Mouse (Mus musculus): ENCODE measurements around the gene Dhx57. TPM values are rescaled to one million over a fixed set of nuclear protein-coding genes. Genes with fewer than 3 reads are reported as not detected.
"Not testable (repeated sequence)": the region's sequence is repeated elsewhere in the genome, so short reads cannot be mapped to it uniquely, and the experiment has no call there.

Dhx57 gene
- polyA plus RNA-seq, 1 experiment from 2014 or later: 45.7 TPM

DNA sequence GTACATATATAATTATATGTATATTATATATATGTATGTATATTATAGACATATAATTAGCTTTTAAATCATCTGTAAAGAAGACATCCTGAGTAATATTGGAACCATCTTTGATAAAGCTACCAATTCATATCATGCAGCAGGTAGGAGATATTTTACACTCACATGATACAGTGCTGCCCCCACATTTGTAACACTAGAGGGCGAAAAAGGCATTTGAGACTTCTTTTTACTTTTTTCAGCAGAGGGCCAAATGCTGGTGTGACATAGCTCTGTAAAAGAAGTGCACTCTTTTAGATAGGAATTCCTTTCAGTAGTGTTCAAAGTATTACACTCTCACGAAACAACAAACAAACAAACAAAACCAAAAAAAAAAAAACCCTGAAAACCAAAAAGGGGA is 872 bp upstream of the Dhx57 start:
- Histone ChIP-seq H3K9ac (no peak overlapping the region), H3K36me3 (no peaks in the 10 kb centered on the region), H3K4me3 (no peak overlapping the region), H3K4me1 (replicated peaks) (peaks cover 17% of the 10 kb centered on the region), H3K27ac (replicated peaks) (no peak overlapping the region), H3K4me2 (no peak overlapping the region), H3K9me3 (no peaks in the 10 kb centered on the region), H3K27me3 (no peaks in the 10 kb centered on the region)
- WGBS: 33% methylated on average over 2 of the region's 2 CpGs
- ATAC-seq (ENCODE audit: low read depth): no peak

- no peak; the same call in 1 of the 2 replicates for ATAC-seq (ENCODE audit: low read depth)
- Histone ChIP-seq H3K27ac (replicated peaks) (peak overlapping the region; percentile 93), H3K4me2 (peak overlapping the region; percentile 67)
These were observed 799 bp downstream of the Dhx57 start for GRCm38 (mm10) chr17:80289280-80290073.

GRCm38 (mm10) chr17:80288012-80288411 is 2.3 kb downstream of the Dhx57 start:
- Histone ChIP-seq H3K9me3 (no peaks in the 10 kb centered on the region), H3K36me3 (no peaks in the 10 kb centered on the region), H3K4me1 (replicated peaks) (peaks cover 21% of the 10 kb centered on the region), H3K27ac (replicated peaks) (no peak overlapping the region), H3K27me3 (no peaks in the 10 kb centered on the region), H3K4me3 (peak overlapping the region; percentile 99; the same call in 1 of the 2 replicates), H3K9ac (no peak overlapping the region), H3K4me2 (peak overlapping the region; percentile 67)
- ATAC-seq (ENCODE audit: low read depth): no peak
- WGBS: 91% methylated on average over 6 of the region's 6 CpGs

More at GRCm38 (mm10) chr17:80289280-80290073, 799 bp downstream of the Dhx57 start:
- 1% methylated on average over 30 of the region's 30 CpGs for WGBS
- Histone ChIP-seq H3K9ac (peak overlapping the region; percentile 96), H3K27me3 (no peaks in the 10 kb centered on the region), H3K36me3 (no peaks in the 10 kb centered on the region), H3K4me3 (peak overlapping the region; percentile 99), H3K9me3 (no peaks in the 10 kb centered on the region), H3K4me1 (replicated peaks) (peaks cover 17% of the 10 kb centered on the region)

- Histone ChIP-seq H3K9me3 (no peaks in the 10 kb centered on the region), H3K4me1 (replicated peaks) (peaks cover 21% of the 10 kb centered on the region), H3K9ac (no peak overlapping the region), H3K36me3 (peaks cover 17% of the 10 kb centered on the region), H3K27me3 (no peaks in the 10 kb centered on the region), H3K27ac (replicated peaks) (no peak overlapping the region), H3K4me3 (no peak overlapping the region), H3K4me2 (no peak overlapping the region)
- ATAC-seq (ENCODE audit: low read depth): no peak
- 80% methylated on average over 4 of the region's 4 CpGs for WGBS
These were observed 5.8 kb downstream of the Dhx57 start for GRCm38 (mm10) chr17:80284446-80284845.

DNA sequence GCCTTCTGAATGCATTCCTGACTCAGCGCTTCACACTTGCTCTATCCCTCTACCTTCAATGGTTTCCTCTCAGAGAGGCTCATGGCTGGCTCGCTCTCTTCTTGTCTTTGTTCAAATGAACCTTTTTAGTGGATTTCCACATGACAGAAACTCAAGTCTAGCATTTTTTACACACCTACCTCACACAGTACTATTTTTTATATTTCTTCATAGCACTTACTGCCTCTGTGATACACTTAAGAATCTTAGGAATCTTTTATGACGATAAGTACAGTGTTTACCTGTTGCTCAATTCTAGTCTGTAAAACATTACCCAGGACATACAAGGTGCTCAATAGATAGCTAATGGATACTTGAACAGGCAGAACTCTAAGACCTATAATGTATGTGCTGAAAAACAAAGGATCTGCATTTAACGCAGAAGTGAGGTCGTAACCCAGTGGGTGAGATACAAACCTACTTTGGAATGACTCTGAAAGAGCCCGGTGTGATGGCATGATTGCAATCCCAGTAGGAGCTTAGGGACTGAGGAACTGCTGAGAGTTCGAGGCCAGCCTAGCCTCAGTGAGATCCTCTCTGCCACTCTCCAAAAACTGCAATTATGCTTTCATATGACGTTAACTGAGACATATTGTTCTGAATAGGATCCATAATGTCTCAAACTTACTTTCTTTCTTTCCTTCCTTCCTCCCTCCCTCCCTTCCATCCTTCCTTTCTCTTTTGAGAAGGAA is 10.8 kb downstream of the Dhx57 start:
- no peak overlapping the region for H3K27ac ChIP-seq (replicated peaks)
- H3K9me3 ChIP-seq: no peaks in the 10 kb centered on the region
- no peak overlapping the region for H3K4me3 ChIP-seq
- peaks cover 4% of the 10 kb centered on the region; the same call in 1 of the 2 replicates for H3K4me1 ChIP-seq (replicated peaks)
- 84% methylated on average over 8 of the region's 8 CpGs for WGBS
- no peaks in the 10 kb centered on the region for H3K27me3 ChIP-seq
- H3K36me3 ChIP-seq: peaks cover 58% of the 10 kb centered on the region
- H3K9ac ChIP-seq: no peak overlapping the region
- H3K4me2 ChIP-seq: no peak overlapping the region
- ATAC-seq (ENCODE audit: low read depth): no peak

DNA sequence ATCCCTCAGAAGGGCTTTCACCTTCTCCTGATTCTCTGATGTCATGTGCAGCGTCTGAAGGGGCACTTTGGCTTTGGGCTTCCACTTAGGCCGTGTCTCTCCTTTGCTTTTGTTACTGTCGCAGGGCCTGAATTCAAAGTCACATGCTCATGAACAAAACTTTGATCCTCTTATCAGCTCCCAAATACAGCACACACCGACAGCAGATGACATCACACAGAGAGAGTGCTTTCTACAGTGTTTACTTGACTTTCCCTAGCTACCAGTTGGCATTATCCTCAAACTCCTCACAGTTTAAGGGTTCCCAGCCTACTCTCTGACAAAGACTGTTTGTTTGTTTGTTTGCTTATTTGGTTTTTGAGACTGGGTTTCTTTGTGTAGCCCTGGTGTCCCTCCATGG is 12.0 kb downstream of the Dhx57 start:
- Histone ChIP-seq H3K9me3 (no peaks in the 10 kb centered on the region), H3K27me3 (no peaks in the 10 kb centered on the region), H3K4me2 (no peak overlapping the region), H3K9ac (no peak overlapping the region), H3K27ac (replicated peaks) (no peak overlapping the region), H3K36me3 (peaks cover 70% of the 10 kb centered on the region), H3K4me1 (replicated peaks) (no peaks in the 10 kb centered on the region), H3K4me3 (no peak overlapping the region)
- 94% methylated on average over 4 of the region's 4 CpGs for WGBS
- no peak for ATAC-seq (ENCODE audit: low read depth)

DNA sequence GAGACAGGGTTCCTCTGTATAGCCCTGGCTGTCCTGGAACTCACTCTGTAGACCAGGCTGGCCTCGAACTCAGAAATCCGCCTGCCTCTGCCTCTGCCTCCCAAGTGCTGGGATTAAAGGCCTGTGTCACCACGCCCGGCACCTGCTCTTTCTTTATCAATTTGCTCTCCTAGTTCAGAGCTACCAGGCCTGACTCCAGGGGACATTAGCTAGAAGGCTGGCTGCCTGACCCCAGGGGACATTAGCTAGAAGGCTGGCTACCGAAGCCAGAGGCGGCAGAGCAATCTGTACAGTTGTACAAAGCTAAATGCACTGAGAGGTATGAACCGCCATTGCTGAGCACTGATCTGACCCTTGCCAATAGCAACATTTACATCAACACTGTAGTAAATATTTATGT is 19.7 kb downstream of the Dhx57 start:
- not testable (repeated sequence) for H3K27ac ChIP-seq (replicated peaks); ATAC-seq (ENCODE audit: low read depth); H3K9ac ChIP-seq; H3K27me3 ChIP-seq; H3K4me2 ChIP-seq; H3K9me3 ChIP-seq; H3K4me3 ChIP-seq; H3K4me1 ChIP-seq (replicated peaks)
- 93% methylated on average over 7 of the region's 7 CpGs for WGBS
- peaks cover 94% of the 10 kb centered on the region for H3K36me3 ChIP-seq

GRCm38 (mm10) chr17:80268151-80268550 is 22.1 kb downstream of the Dhx57 start:
- H3K9me3 ChIP-seq: no peaks in the 10 kb centered on the region
- H3K4me1 ChIP-seq (replicated peaks): no peaks in the 10 kb centered on the region
- H3K36me3 ChIP-seq: peaks cover 94% of the 10 kb centered on the region
- WGBS: 94% methylated on average over 3 of the region's 3 CpGs
- ATAC-seq (ENCODE audit: low read depth): no peak
- no peak overlapping the region for H3K27ac ChIP-seq (replicated peaks)
- no peak overlapping the region for H3K9ac ChIP-seq
- H3K4me2 ChIP-seq: no peak overlapping the region
- H3K27me3 ChIP-seq: no peaks in the 10 kb centered on the region
- no peak overlapping the region for H3K4me3 ChIP-seq

- H3K4me3 ChIP-seq: no peak overlapping the region
- no peaks in the 10 kb centered on the region for H3K4me1 ChIP-seq (replicated peaks)
- H3K9ac ChIP-seq: no peak overlapping the region
- WGBS: 94% methylated on average over 4 of the region's 4 CpGs
- peaks cover 94% of the 10 kb centered on the region for H3K36me3 ChIP-seq
- H3K4me2 ChIP-seq: no peak overlapping the region
- H3K27me3 ChIP-seq: no peaks in the 10 kb centered on the region
- H3K27ac ChIP-seq (replicated peaks): no peak overlapping the region
- ATAC-seq (ENCODE audit: low read depth): no peak
- H3K9me3 ChIP-seq: no peaks in the 10 kb centered on the region
These were observed 23.2 kb downstream of the Dhx57 start for GRCm38 (mm10) chr17:80267065-80267464.

DNA sequence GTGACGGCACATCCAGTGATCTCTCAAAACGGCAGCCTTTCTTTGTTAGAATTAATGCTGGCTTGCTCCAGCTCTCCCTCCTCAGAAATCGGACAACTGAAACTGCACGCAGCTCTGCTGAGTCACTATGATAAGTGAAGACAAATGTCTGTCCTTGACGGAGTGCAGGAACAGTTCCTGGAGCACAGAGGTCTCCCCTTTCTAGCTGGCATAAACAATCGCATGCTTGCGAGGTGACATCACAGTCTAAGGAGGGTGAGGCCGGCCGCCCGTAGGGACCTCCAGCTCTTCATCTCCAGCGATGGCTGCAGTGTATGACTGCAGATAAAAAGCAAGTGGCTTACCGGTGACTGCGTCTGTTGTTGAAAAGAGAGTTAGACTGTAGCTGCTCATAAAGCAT is 35.1 kb downstream of the Dhx57 start:
- Histone ChIP-seq H3K27ac (replicated peaks) (no peak overlapping the region), H3K9me3 (no peaks in the 10 kb centered on the region), H3K27me3 (no peaks in the 10 kb centered on the region), H3K4me1 (replicated peaks) (no peaks in the 10 kb centered on the region), H3K9ac (no peak overlapping the region), H3K36me3 (peaks cover 99% of the 10 kb centered on the region), H3K4me3 (no peak overlapping the region), H3K4me2 (no peak overlapping the region)
- no peak for ATAC-seq (ENCODE audit: low read depth)
- 78% methylated on average over 13 of the region's 13 CpGs for WGBS

DNA sequence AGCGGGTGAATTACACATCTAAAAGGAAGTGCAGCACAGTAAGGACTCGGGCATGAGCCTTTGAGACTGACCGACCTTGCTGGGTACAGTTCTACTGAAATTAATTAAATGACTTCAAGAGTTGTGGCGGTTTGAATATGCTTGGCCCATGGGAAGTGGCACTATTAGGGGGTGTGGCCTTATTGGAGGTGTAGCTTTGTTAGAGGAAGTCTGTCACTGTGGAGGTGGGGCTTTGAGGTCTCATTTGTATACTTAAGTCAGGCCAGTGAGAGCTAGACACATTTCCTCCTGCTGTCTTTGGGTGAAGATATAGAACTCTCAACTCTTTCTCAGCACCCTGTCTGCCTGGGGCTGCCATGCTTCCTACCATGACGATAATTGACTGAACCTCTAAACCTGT is 35.9 kb downstream of the Dhx57 start:
- no peaks in the 10 kb centered on the region for H3K9me3 ChIP-seq
- ATAC-seq (ENCODE audit: low read depth): no peak
- H3K4me3 ChIP-seq: no peak overlapping the region
- no peak overlapping the region for H3K4me2 ChIP-seq
- H3K4me1 ChIP-seq (replicated peaks): no peaks in the 10 kb centered on the region
- H3K36me3 ChIP-seq: peaks cover 99% of the 10 kb centered on the region
- no peaks in the 10 kb centered on the region for H3K27me3 ChIP-seq
- H3K27ac ChIP-seq (replicated peaks): no peak overlapping the region
- WGBS: 94% methylated on average over 5 of the region's 5 CpGs
- H3K9ac ChIP-seq: no peak overlapping the region

DNA sequence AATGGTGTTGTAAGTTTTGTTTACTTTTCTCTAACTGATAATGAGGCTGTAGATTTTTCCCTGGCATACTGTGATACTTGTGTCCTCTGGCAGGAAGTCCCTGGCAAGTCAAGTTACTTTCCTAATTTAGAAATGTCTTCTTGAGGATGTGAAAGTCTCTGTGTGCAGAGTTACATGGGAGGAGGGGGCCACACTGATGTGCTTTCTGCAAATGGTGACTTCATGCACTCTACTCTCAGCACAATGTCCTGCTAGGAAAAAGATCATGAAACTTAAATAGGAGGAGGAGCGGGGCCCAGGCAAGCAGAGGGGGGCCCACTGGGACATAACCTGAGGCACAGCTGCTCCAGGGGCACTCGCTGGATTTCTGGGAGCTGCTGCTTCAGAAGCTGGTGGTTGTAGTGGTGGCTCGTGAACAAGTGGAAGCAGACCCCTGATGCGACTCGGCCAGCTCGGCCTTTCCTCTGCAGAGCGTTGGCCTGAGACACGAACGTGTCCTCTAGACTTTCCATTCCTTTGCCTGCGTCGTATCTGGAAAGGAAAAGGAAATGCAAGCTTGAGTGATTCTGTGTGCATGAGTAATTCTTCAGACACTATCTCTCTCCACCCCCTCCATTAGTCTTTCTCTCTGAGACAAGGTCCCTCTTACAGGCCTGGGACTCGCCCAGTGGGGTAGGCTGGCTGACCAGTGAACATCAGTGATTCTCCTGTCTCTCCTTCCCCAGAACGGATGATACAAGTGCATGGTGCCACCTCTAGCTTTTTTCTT is 37.3 kb downstream of the Dhx57 start:
- ATAC-seq (ENCODE audit: low read depth): no peak
- H3K36me3 ChIP-seq: peaks cover 99% of the 10 kb centered on the region
- H3K9ac ChIP-seq: no peak overlapping the region
- no peak overlapping the region for H3K4me2 ChIP-seq
- no peak overlapping the region for H3K27ac ChIP-seq (replicated peaks)
- no peaks in the 10 kb centered on the region for H3K9me3 ChIP-seq
- WGBS: 87% methylated on average over 13 of the region's 13 CpGs
- no peaks in the 10 kb centered on the region for H3K27me3 ChIP-seq
- H3K4me1 ChIP-seq (replicated peaks): no peaks in the 10 kb centered on the region
- H3K4me3 ChIP-seq: no peak overlapping the region
